Mouse (Mus musculus): Measurements from ENCODE around the gene Sestd1. TPM values are rescaled to one million over a fixed set of nuclear protein-coding genes. Genes with fewer than 3 reads are reported as not detected.

The Sestd1 gene
- polyA plus RNA-seq (2012; rRNA removed), result 19.1 and 21.2 TPM in 2 replicates

GRCm38 (mm10) chr2:77280512-77281409 lies at the start of gene Sestd1:
TSS of gene Sestd1 (minus strand) at chr2:77280592.
- peak; percentile 58 for DNase-seq (ENCODE audit: low spot score)

DNA sequence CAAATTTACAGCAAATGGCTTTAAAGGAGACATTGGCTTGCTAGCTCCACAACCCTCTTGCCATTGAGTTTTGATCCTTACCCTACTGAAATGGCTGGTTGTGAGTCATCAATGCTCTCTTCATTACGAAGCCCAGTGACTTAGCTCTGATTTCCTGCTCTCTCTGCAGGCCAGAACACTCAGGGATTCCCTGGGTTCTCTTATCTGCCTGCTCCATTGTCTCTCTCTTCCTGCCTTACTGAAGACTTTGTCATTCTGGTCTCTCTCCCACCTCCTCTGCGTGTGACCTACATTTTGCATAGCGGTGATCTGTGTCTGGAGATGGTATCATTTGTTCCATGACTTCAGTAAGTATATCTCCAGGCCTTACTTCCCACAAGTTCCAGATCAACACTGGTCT lies 46.9 kb upstream of the Sestd1 start:
- no peak for DNase-seq (ENCODE audit: low spot score)

GRCm38 (mm10) chr2:77323739-77324138 lies 43.3 kb upstream of the Sestd1 start:
- no peak for DNase-seq (ENCODE audit: low spot score)

DNA sequence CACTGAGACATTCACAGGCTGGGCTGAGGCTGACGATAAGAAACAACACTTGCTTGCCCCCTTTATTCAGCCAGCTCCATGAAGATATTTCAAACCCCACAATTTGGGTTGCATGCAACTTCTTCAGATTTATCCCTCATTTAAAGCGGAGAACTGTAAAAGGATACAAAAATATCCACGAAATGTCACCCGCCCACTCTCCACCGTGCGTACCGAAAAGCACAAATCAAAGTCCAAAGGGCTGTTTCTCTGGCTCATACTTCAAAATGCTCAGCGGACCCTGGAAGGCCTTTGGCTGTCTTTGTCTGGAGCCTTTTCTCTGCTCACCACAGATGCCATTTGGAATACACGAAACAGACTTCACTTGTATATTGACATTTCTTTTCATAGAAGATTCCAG lies 42.8 kb upstream of the Sestd1 start:
- no peak for DNase-seq (ENCODE audit: low spot score)

DNA sequence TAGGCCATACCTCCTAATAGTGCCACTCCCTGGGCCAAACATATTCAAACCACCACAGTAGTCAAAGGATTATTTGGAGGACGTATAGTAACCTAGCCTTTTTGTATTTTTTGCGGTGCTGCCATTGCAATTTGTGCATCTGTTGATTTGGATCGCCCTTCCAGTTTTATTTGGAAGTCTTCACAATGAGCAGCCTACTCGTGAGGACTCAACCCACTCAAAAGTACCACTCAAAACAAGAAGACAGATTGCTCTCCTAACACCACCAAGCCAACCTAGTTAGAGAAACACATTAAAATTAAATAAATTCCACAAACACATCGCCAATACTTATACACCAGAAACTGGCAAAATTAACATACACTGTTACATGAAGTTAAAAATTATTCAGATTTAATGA lies 38.8 kb upstream of the Sestd1 start:
- DNase-seq (ENCODE audit: low spot score), result no peak

- DNase-seq (ENCODE audit: low spot score), result no peak
Observed at GRCm38 (mm10) chr2:77316961-77317360, 36.6 kb upstream of the Sestd1 start.

DNA sequence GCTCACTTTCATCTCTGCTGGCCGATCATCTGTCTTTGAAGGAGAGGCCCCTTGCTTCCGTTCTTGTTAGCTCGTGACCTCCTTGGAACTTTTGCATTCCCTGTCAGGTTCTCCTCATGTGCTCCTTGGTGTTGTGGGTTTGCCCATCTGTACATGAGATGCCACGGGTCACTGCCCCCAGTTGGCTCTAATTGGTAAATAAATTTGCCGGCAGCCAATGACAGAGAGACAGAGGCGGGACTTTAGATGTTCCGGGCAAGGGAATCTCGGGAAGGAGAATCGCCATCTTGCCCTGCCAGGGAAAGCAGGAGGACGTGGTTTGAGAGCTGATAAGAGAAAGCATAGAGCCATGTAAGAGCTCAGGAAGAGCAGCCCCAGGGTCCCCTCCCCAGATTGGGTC lies 33.5 kb upstream of the Sestd1 start:
- no peak for DNase-seq (ENCODE audit: low spot score)

- DNase-seq (ENCODE audit: low spot score), result no peak
Observed at GRCm38 (mm10) chr2:77312616-77313015, 32.2 kb upstream of the Sestd1 start.

DNA sequence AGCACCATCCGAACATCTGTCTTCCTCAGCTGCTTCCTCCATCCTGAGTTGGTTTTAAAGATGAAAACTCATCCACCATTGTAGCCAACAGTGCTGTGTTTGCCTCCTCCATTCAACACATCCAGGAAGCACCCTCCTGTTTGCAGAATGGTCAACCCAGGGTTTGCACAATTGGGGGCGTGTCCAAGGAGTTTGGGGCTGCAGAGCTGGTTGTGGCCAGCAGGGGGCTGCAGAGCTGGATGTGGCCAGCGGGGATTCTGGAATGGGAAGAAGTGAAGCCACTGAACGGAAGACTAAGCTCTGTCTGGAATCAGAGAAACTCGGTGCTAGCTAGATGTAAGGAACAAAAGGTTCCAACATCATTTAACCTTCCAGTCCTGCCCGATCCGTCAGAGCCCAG lies 28.9 kb upstream of the Sestd1 start:
- DNase-seq (ENCODE audit: low spot score), result no peak

GRCm38 (mm10) chr2:77304494-77304893 lies 24.1 kb upstream of the Sestd1 start:
- no peak for DNase-seq (ENCODE audit: low spot score)

DNA sequence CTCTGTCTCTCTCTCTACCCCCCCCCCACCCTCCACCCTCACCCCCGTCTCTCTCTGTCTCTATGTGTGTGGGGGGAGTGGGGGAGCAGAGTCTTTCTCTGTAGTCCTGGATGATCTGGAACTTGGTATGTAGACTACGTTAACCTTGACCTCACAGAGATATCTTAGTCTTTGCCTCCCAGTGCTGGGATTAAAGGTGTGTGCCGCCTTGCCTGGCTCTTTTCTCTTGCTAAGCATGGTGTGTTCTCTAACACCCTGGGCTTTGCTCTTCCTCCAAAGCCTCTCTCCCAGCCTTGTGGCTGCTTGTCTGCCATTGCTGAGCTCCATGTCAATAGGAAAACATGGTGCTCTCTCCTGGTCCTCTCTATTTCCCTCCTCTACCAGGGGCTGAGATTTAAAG lies 23.3 kb upstream of the Sestd1 start:
- DNase-seq (ENCODE audit: low spot score), result no peak

- DNase-seq (ENCODE audit: low spot score), result no peak
Observed at GRCm38 (mm10) chr2:77302655-77303348, 22.4 kb upstream of the Sestd1 start.

DNA sequence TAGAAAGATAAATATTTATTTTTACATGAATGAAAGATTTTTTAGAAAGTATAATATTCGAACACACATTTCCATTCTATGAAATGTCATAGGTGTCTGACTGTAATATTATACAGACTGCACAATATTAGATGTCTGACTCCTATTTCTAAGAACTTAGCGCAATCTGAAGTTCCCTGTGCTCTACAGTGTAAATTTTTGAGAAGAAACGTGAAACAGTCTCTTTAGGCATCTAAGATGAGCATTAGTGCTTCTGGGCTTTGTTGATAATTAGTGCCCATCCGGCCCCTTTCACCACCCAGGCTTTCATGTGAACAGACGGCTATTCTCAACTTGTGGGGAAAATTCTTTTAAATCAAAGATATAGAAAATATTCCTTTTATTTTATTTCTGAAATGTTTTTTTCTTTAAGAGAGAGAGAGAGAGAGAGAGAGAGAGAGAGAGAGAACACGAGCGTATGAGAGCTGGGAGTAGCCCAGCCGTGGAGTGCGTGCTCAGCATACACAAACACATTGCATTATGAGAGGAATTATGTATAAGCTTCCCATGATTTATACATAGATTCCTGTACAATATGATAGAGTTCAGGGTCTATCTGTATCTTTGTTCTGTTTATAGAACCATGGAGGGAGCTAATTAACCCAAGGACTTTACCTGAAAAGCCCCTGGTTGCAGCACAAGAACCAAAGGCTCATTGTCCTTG lies 21.4 kb upstream of the Sestd1 start:
- DNase-seq (ENCODE audit: low spot score), result no peak

- no peak for DNase-seq (ENCODE audit: low spot score)
Observed at GRCm38 (mm10) chr2:77289701-77290100, 9.3 kb upstream of the Sestd1 start.

DNA sequence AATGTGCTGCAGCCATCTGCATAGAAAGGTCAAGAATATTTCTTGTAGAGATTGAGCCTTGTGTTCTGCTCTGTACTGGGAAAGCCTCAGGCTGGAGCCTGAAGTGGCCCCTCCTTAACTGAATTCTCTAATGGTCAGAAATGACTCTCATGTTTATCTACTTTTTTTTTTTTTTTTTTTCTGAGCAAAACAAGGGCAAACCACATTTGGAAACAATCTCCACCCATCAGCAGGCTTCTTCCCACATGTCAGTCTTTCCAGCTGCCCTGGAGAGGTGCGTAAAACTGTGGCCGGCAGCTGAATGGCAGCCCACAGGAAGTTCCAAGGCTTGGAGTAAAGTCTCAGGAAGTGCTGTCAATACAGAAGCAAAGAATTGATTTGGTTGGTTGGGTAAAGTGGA lies 6.4 kb upstream of the Sestd1 start:
- DNase-seq (ENCODE audit: low spot score), result no peak

DNA sequence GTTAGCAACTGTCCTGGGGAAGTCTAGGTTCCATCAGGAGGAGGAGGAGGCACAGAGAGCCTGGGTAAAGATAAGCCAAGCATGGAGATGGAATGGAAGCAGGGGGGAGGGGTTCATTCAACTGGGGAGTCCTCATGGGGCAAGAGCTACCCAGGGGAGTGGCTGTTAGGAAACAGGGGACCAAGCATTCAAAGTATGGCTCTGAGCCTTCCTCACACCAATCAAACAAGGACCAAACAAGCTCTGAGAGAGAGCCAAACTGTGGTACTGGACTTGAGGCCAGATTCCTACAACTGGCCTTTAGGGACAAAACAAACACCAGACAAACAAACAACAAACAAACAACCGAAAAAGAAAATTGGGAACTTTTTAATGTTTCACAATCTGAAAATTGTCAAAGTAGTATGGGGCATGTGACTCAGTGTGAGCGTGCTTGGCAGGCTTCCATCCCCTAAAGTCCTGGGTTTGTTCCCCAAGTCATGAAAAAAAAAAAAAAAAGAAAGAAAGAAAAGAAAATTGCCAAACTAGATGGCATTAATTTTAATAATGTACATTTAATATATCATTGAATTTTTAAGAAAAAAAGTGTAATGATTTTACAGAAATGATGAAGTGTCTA lies 4.0 kb upstream of the Sestd1 start:
- no peak for DNase-seq (ENCODE audit: low spot score)

GRCm38 (mm10) chr2:77279861-77280511 lies 406 bp downstream of the Sestd1 start:
- peak; percentile 41 for DNase-seq (ENCODE audit: low spot score)

DNA sequence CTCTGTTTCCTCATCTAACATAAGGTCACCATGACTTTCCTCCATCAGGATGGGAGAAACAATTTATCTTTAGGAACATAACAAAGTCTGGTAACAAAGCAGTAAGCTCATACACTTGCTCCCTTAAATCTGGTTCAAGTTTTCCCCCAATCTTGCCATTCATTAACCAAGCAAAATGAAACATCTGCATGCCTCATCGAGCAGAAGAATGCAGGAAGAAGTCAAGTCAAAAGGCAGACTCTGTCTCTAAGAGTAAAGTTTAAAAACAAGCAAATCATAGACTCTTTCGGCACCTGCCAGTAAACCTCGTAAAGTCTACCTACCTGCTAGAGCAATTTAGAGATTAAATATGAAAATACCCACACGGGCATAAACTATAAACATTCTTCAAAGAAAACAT lies 3.1 kb downstream of the Sestd1 start:
- DNase-seq (ENCODE audit: low spot score), result no peak

GRCm38 (mm10) chr2:77275851-77276250 lies 4.5 kb downstream of the Sestd1 start:
- no peak for DNase-seq (ENCODE audit: low spot score)

DNA sequence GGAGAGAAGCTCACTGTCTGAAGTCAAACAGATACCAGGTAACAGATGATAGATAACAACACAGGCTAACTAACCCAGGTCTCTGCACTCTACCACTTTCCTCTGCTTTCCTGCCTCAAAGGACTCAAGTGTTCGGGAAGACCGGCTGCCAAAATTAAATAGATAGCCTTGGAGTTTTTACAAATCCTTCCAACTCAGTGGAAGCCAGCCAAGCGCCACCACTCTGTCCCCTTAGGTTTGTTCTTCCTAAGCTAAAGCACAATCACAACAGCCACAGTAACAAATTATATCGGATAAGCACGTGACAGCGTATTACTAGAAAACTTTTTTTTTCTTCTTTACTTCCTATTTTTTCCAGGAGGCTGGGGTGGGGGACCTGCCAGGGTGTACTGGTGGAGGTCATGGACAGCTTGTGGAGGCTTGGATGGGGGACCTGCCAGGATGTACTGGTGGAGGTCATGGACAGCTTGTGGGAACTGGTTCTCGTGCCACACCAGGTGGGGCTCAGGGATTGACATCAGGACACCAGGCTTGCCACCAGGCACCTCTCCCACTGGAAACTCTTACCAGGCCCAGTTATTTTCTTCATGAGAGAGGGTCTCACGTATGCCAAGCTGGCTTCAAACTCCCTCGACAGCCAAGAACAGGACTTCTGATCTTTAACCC lies 5.3 kb downstream of the Sestd1 start:
- DNase-seq (ENCODE audit: low spot score), result no peak

DNA sequence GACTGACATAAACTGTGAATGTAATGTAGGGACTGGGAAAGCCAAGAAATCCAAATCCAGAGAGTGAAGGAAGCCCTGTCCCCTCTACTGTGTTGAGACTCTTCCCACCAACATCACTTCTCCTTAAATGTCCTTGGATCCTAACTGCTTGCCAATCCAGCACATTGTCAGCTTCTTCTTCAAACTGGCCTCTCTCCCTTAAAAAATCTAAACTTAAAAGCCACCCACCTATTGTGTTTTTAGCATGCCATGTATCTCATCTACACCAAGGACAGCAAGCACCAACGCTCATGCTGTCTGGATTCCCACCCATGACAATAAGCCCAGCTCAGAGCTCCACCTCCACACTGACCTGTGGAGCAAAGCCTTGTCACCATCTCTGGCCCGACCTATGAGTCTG lies 7.4 kb downstream of the Sestd1 start:
- DNase-seq (ENCODE audit: low spot score), result no peak

Data from urinary bladder, adult 2 months (tissue).